Mouse (Mus musculus): Measurements from ENCODE around the gene Peli1. TPM values are rescaled to one million over a fixed set of nuclear protein-coding genes. Genes with fewer than 3 reads are reported as not detected.

Gene Peli1
- polyA plus RNA-seq, 1 experiment from 2014 or later: 104 TPM

DNA sequence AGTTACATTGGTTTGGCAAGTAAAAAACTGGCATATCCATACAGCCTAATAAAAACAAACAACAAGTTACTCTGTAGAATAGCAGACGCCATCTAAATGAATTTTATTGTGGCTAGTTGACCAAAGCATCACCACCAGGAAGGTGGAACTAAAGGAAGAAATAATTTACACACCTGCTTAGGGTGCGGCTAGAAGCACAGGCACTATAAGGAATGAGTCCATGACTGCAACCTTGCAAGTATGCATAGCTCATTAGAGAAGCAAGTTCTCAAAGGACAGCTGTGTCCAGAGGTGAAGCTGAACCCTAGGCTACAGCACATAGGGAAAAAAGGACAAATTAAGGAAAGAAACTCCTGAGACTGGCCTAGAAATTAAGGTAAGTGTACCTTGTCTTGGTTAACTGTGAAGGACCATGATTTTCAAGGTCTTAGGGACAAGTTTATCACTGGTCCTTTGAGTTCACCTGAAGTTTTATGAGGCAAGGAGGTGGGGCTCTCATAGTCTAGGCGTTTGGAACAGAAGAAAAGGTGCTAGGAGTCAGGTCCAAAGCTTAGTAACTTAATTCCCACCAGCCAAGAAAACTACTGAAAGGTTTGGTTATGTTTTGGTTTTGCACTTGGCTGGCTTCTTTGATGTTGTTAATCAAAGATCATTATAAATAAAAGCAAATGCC lies 25.7 kb downstream of the Peli1 start:
- H3K9ac ChIP-seq (replicated peaks; ENCODE audit: low read length): no peak overlapping the region
- H3K4me2 ChIP-seq (ENCODE audit: low read length): no peak overlapping the region
- no peak overlapping the region for H3K4me3 ChIP-seq (replicated peaks; ENCODE audit: low read depth, low read length)
- no peak for DNase-seq
- H3K36me3 ChIP-seq (ENCODE audit: control insufficient read depth, insufficient read depth, low read length): no peaks in the 10 kb centered on the region
- no peak for ATAC-seq (ENCODE audit: low FRiP score, low TSS enrichment)
- H3K27ac ChIP-seq (replicated peaks; ENCODE audit: low read depth, low read length): no peak overlapping the region
- H3K9me3 ChIP-seq (ENCODE audit: control insufficient read depth, low read length): no peaks in the 10 kb centered on the region
- H3K27me3 ChIP-seq (ENCODE audit: control insufficient read depth, insufficient read depth, low read length): no peaks in the 10 kb centered on the region
- 86% methylated on average over 3 of the region's 3 CpGs for WGBS
- no peaks in the 10 kb centered on the region for H3K4me1 ChIP-seq (ENCODE audit: control insufficient read depth, insufficient read depth, low read length)

DNA sequence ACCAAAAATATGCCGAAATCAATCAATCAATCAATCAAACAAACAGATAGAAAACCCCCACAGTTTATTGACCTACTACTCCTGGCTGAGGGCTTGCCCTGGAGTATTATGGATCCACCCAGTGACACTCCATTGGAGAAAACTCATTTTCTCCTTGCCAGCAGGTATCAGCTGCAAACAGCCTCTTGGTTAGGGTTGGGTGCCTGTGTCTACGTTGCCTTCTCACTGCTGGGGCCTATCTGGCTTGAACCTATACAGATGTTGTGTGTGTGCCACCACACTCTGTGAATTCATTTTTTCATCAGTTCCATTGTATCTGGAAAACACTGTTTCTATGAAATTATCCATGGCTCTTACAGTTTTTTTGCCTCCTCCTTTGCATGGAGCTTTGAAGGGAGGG lies 30.6 kb downstream of the Peli1 start:
- 88% methylated on average over 2 of the region's 2 CpGs for WGBS
- DNase-seq (no peak), ATAC-seq (ENCODE audit: low FRiP score, low TSS enrichment) (no peak)
- Histone ChIP-seq H3K4me1 (ENCODE audit: control insufficient read depth, insufficient read depth, low read length) (no peaks in the 10 kb centered on the region), H3K4me2 (ENCODE audit: low read length) (no peak overlapping the region), H3K27ac (replicated peaks; ENCODE audit: low read depth, low read length) (no peak overlapping the region), H3K9me3 (ENCODE audit: control insufficient read depth, low read length) (no peaks in the 10 kb centered on the region), H3K9ac (replicated peaks; ENCODE audit: low read length) (no peak overlapping the region), H3K4me3 (replicated peaks; ENCODE audit: low read depth, low read length) (no peak overlapping the region), H3K36me3 (ENCODE audit: control insufficient read depth, insufficient read depth, low read length) (no peaks in the 10 kb centered on the region), H3K27me3 (ENCODE audit: control insufficient read depth, insufficient read depth, low read length) (no peaks in the 10 kb centered on the region)

DNA sequence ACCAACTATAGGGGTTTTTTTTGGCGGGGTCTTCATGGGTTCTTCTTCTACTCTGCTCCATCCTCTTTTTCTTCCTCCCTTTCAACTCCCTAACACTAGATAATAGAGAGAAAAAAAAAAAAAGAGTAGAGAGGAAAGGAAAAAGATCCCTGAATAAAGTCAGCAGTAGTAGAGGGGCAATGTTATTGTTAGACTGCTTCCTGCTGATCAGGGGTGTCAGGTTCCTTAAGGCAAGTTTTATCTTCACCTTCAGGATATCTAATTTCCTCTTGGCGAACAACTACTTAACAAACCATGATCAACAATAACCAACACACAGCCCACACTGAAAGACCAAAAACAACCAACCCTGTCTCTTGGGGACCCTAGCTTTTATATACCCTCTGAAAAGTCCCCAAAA lies 31.3 kb downstream of the Peli1 start:
- Histone ChIP-seq H3K27ac (replicated peaks; ENCODE audit: low read depth, low read length) (no peak overlapping the region), H3K27me3 (ENCODE audit: control insufficient read depth, insufficient read depth, low read length) (no peaks in the 10 kb centered on the region), H3K9me3 (ENCODE audit: control insufficient read depth, low read length) (no peaks in the 10 kb centered on the region), H3K4me2 (ENCODE audit: low read length) (no peak overlapping the region), H3K4me1 (ENCODE audit: control insufficient read depth, insufficient read depth, low read length) (no peaks in the 10 kb centered on the region), H3K4me3 (replicated peaks; ENCODE audit: low read depth, low read length) (no peak overlapping the region), H3K36me3 (ENCODE audit: control insufficient read depth, insufficient read depth, low read length) (no peaks in the 10 kb centered on the region), H3K9ac (replicated peaks; ENCODE audit: low read length) (no peak overlapping the region)
- 87% methylated on average over 2 of the region's 2 CpGs for WGBS
- DNase-seq (no peak), ATAC-seq (ENCODE audit: low FRiP score, low TSS enrichment) (no peak)

DNA sequence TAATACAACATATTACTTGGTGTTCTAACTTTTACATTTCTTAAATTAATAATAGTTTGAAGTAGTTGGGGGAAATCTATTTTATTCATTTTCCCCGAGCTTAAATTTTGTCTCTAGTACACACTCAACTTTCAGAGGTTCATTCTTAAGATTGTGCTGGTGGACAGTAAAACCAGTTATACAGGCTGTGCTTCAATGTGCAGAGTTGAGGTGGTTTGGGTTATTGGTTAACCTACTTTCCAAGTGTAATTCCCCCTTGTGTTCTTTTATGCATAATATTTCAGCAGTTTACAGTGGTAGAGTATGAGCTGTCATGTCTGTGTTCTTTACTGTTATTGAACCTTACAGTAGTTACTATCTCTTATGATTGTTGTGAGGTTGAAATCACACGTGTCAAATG lies 40.6 kb downstream of the Peli1 start:
- DNase-seq (no peak), ATAC-seq (ENCODE audit: low FRiP score, low TSS enrichment) (no peak)
- Histone ChIP-seq H3K27me3 (ENCODE audit: control insufficient read depth, insufficient read depth, low read length) (no peaks in the 10 kb centered on the region), H3K4me3 (replicated peaks; ENCODE audit: low read depth, low read length) (no peak overlapping the region), H3K4me1 (ENCODE audit: control insufficient read depth, insufficient read depth, low read length) (no peaks in the 10 kb centered on the region), H3K9ac (replicated peaks; ENCODE audit: low read length) (no peak overlapping the region), H3K4me2 (ENCODE audit: low read length) (no peak overlapping the region), H3K27ac (replicated peaks; ENCODE audit: low read depth, low read length) (no peak overlapping the region), H3K36me3 (ENCODE audit: control insufficient read depth, insufficient read depth, low read length) (0 out of 2 replicates have a peak, but pooled peaks cover 5% of the 10 kb centered on the region), H3K9me3 (ENCODE audit: control insufficient read depth, low read length) (peaks cover 5% of the 10 kb centered on the region; the same call in 1 of the 2 replicates)
- 97% methylated on average over 2 of the region's 2 CpGs for WGBS

DNA sequence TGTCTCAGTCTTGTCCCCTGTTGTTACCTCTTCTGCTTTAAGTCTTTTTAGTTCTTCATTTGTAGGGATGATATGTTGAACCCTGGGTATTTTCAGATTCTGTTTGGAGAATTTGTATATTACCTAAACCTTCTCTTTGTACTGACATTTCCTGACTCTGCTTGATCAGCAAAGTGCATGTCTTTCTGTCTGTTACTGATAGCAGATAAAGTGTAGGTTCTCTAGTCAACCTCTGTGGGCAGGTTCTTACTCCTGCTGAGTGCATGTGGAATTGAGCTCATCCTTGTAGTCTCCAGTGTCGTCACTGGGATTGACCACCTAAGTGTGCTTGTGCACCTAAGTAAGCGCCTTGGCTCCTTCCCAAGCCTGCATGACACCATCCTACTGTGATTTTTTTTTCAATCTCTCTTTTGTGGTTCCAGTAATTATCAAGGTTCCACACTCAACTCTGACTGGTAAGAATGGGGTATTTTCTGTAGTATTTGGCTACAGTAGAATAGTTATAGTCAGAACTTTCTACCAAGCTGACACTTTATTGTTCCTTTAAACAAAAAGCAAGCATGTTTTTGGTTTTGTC lies 43.9 kb downstream of the Peli1 start:
- Histone ChIP-seq H3K36me3 (ENCODE audit: control insufficient read depth, insufficient read depth, low read length) (peaks cover 22% of the 10 kb centered on the region), H3K27ac (replicated peaks; ENCODE audit: low read depth, low read length) (no peak overlapping the region), H3K9me3 (ENCODE audit: control insufficient read depth, low read length) (no peaks in the 10 kb centered on the region), H3K4me1 (ENCODE audit: control insufficient read depth, insufficient read depth, low read length) (no peaks in the 10 kb centered on the region), H3K4me3 (replicated peaks; ENCODE audit: low read depth, low read length) (no peak overlapping the region), H3K9ac (replicated peaks; ENCODE audit: low read length) (no peak overlapping the region), H3K27me3 (ENCODE audit: control insufficient read depth, insufficient read depth, low read length) (no peaks in the 10 kb centered on the region), H3K4me2 (ENCODE audit: low read length) (no peak overlapping the region)
- ATAC-seq (ENCODE audit: low FRiP score, low TSS enrichment) (no peak), DNase-seq (no peak)
- 84% methylated on average over 2 of the region's 2 CpGs for WGBS

DNA sequence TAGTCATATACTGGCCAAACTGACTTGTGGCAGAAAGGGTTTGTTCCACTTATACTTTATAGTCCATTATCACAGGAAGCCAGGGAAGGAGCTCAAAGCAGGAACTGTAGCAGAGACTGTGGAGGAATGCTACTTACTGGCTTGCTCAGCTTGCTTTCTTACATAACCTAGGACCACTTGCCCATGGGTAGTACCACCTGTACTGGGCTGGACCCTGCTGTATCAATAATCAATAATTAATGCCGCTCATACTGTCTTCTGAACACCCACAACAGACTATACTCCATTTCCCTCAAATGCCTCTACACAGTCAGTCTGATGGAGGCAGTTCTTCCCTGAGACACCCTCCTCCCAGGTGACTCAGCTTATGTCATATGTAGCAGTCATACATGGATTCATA lies 48.4 kb downstream of the Peli1 start:
- H3K4me2 ChIP-seq (ENCODE audit: low read length): no peak overlapping the region
- no peaks in the 10 kb centered on the region for H3K4me1 ChIP-seq (ENCODE audit: control insufficient read depth, insufficient read depth, low read length)
- no peak overlapping the region for H3K4me3 ChIP-seq (replicated peaks; ENCODE audit: low read depth, low read length)
- H3K36me3 ChIP-seq (ENCODE audit: control insufficient read depth, insufficient read depth, low read length): peaks cover 40% of the 10 kb centered on the region
- H3K9ac ChIP-seq (replicated peaks; ENCODE audit: low read length): no peak overlapping the region
- WGBS: 98% methylated on average over 1 of the region's 1 CpGs
- no peaks in the 10 kb centered on the region for H3K9me3 ChIP-seq (ENCODE audit: control insufficient read depth, low read length)
- no peaks in the 10 kb centered on the region for H3K27me3 ChIP-seq (ENCODE audit: control insufficient read depth, insufficient read depth, low read length)
- ATAC-seq (ENCODE audit: low FRiP score, low TSS enrichment): no peak
- no peak overlapping the region for H3K27ac ChIP-seq (replicated peaks; ENCODE audit: low read depth, low read length)
- no peak for DNase-seq

DNA sequence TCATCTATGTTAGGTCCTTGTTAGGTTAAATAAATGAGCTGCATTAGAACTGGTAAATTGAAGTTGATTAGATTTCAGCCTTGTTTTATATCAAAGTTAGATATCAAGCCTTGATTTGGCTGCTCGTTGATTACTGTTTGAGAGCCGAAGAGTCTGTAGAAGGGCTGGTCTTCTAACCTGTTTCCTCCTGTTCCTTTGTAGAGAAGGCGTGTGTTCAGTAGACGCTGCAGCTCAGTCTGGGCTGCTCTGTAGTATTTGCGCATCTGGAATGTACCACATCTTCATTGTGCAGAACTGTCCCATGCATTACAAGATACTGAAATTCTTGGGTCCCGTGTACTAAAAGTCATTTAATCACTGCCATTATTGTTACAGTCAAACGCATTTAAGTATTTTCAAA lies 50.2 kb downstream of the Peli1 start:
- Histone ChIP-seq H3K9me3 (ENCODE audit: control insufficient read depth, low read length) (no peaks in the 10 kb centered on the region), H3K27ac (replicated peaks; ENCODE audit: low read depth, low read length) (no peak overlapping the region), H3K4me1 (ENCODE audit: control insufficient read depth, insufficient read depth, low read length) (no peaks in the 10 kb centered on the region), H3K36me3 (ENCODE audit: control insufficient read depth, insufficient read depth, low read length) (peaks cover 40% of the 10 kb centered on the region), H3K27me3 (ENCODE audit: control insufficient read depth, insufficient read depth, low read length) (no peaks in the 10 kb centered on the region), H3K9ac (replicated peaks; ENCODE audit: low read length) (no peak overlapping the region), H3K4me3 (replicated peaks; ENCODE audit: low read depth, low read length) (no peak overlapping the region), H3K4me2 (ENCODE audit: low read length) (no peak overlapping the region)
- no peak for ATAC-seq (ENCODE audit: low FRiP score, low TSS enrichment)
- no peak for DNase-seq
- 93% methylated on average over 7 of the region's 7 CpGs for WGBS

DNA sequence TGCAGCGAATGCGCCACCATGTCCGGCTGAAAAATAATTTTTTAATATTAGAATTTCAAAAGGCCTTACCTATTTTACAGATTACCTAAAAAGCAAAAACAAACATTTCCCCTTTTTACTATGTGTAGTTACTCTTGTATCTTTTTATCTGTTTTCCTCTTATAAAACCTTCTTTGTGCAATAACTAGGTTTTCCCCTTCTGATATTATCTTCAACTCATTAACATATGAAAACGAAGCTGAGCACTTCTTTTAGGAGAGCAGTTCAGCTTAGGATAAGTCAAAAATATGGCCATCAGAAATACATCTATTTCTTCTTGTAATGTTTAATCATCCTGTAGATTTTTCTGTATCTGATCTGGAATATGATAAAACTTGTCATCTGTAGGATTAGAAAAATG lies 50.7 kb downstream of the Peli1 start:
- Histone ChIP-seq H3K4me1 (ENCODE audit: control insufficient read depth, insufficient read depth, low read length) (no peaks in the 10 kb centered on the region), H3K27me3 (ENCODE audit: control insufficient read depth, insufficient read depth, low read length) (no peaks in the 10 kb centered on the region), H3K9me3 (ENCODE audit: control insufficient read depth, low read length) (no peaks in the 10 kb centered on the region), H3K36me3 (ENCODE audit: control insufficient read depth, insufficient read depth, low read length) (peaks cover 38% of the 10 kb centered on the region), H3K9ac (replicated peaks; ENCODE audit: low read length) (no peak overlapping the region), H3K27ac (replicated peaks; ENCODE audit: low read depth, low read length) (no peak overlapping the region), H3K4me2 (ENCODE audit: low read length) (no peak overlapping the region), H3K4me3 (replicated peaks; ENCODE audit: low read depth, low read length) (no peak overlapping the region)
- DNase-seq (no peak), ATAC-seq (ENCODE audit: low FRiP score, low TSS enrichment) (no peak)
- 94% methylated on average over 4 of the region's 4 CpGs for WGBS

DNA sequence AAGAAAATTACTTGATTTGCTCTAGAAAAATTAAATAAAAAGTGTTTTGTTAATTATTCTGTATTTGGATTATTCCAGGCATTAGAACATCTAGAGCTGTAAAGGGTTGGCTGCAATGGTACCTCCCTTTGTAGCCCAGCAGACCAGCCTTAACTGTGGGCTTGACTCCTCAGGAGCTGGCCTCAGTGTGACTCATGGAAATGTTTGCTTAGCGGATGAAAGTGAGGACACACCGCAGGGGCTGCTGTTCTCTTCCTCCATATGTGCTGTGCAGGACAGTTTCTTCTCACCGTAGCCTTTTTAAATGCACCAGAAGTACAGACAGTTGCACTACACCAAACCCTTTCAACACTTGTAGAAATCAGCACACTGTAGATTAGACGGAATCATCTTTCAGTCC lies 58.4 kb downstream of the Peli1 start:
- WGBS: 92% methylated on average over 4 of the region's 4 CpGs
- Histone ChIP-seq H3K4me3 (replicated peaks; ENCODE audit: low read depth, low read length) (no peak overlapping the region), H3K4me1 (ENCODE audit: control insufficient read depth, insufficient read depth, low read length) (no peaks in the 10 kb centered on the region), H3K9me3 (ENCODE audit: control insufficient read depth, low read length) (no peaks in the 10 kb centered on the region), H3K27me3 (ENCODE audit: control insufficient read depth, insufficient read depth, low read length) (no peaks in the 10 kb centered on the region), H3K4me2 (ENCODE audit: low read length) (no peak overlapping the region), H3K36me3 (ENCODE audit: control insufficient read depth, insufficient read depth, low read length) (peaks cover 41% of the 10 kb centered on the region), H3K27ac (replicated peaks; ENCODE audit: low read depth, low read length) (no peak overlapping the region), H3K9ac (replicated peaks; ENCODE audit: low read length) (no peak overlapping the region)
- ATAC-seq (ENCODE audit: low FRiP score, low TSS enrichment) (no peak), DNase-seq (no peak)
